Mouse (Mus musculus) ES-Bruce4 (cell line): Measurements from ENCODE around the gene Cyp27b1.

ENCODE experiments used
- CTCF ChIP-seq: IDR thresholded peaks from one replicate; pipeline ENCODE4 v1.8.1; 2011; ENCODE audit warnings: low read depth, low read length
- EP300 ChIP-seq: IDR thresholded peaks from 2 replicates; pipeline ENCODE4 v1.6.1; 2011; ENCODE audit warnings: low read depth, low read length; ENCODE audit not compliant: insufficient read depth
- POLR2A ChIP-seq: IDR thresholded peaks from one replicate; pipeline ENCODE4 v1.8.1; 2011; ENCODE audit warnings: low read length; ENCODE audit not compliant: insufficient read depth

DNA sequence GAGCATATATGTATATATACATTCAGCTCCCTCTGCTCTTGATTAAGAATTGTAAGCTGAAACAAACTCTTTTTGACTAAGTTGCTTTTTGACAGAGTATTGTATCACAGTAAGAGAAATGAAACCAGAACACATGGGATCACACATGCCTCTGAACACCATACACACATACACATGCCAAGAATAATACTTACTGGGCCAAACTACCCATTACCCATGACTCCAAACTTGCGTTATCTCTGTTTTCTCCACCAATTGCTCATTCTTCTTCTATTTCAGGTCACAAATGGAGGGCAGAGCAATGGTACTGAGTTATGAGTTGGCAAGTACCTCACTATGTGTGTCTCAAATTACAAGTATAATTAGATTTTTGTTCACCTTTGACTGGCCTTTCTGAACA is 25.9 kb downstream of the Cyp27b1 start:
- no peak for TF ChIP-seq CTCF
- no peak for TF ChIP-seq EP300
- no peak for TF ChIP-seq POLR2A
